Mouse (Mus musculus): ENCODE data around the gene Fbxo34.

GRCm38 (mm10) chr14:47534176-47534525, 83.9 kb downstream of the Fbxo34 start:
- no peak for TF ChIP-seq CTCF (IDR thresholded peaks at IDR 0.05; ENCODE audit: insufficient read depth, low read length)
- no peak for TF ChIP-seq POLR2A (IDR thresholded peaks at IDR 0.05; ENCODE audit: borderline replicate concordance, extremely low read depth, low read depth, low read length)

Data from lung, adult 2 months (tissue).